In the genomic region with DNA sequence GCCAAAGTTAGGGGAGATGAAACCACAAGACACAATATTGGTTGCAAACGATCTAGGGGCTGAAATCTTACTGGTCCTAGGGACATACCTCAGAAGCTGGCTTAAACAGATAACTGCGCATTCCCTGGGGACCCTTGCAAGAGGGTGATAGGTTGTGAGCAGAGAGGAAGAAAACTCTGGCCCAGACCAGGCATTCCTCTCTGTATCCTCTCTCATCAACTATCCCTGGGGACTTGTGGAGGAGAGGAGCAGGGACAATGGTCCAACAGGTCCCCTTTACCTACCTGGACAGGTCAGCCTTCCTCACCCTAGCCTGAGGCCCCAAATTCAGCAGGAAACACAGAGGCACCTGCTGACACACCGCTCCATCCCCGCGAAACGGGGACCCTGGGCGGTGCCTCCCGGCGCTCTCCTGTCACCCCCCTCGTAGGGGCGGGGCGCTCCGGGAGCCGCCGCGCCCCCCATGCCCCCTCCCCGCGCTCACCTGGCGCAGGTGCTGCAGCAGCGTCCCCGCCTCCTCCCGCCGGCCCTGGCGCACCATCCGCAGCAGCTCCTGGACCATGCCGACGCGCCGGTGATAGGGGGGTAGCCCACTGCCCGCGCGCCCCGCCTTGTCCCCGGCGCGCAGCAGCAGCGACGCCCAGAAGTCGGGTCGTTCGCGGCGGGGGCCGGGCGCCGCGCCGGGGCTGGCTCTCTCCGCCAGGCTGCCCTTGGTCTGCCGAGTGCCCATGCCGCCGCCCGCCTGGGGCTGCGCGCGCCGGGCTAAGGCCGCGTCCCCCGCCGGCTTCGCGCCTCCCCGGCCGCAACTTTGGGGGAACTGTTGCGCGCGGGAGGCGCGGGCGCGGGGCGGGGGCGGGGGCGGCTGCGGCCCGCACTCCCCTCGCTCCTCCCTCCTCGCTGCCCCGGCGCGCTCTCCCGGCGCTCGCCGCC, we compare ENCODE assay signal across 8 mouse cellular contexts. TPM values are rescaled to one million over a fixed set of nuclear protein-coding genes. Genes with fewer than 3 reads are reported as not detected.
A peak's percentile ranks its signal among the peaks of the same experiment; 100 is the strongest.
DNase-seq lines count a peak whose midpoint lies in the region; ATAC-seq and TF ChIP-seq lines count a peak whose summit lies in the region.

A gene (minus strand): TSS at position 863 of the 930 bp plus-strand sequence.

- H3K36me3 ChIP-seq in megakaryocyte, embryonic 14.5 days (replicated peaks; ENCODE audit: low read length) = peaks cover 25% of the 10 kb centered on the region
- H3K36me3 ChIP-seq in forebrain, embryonic 13.5 days (ENCODE audit: poor library complexity, severe bottlenecking) = no peaks in the 10 kb centered on the region
- H3K36me3 ChIP-seq in liver, embryonic 14.5 days (replicated peaks; ENCODE audit: control insufficient read depth, insufficient read depth, low read depth) = no peaks in the 10 kb centered on the region

- TF ChIP-seq EP300 in liver, embryonic 14.5 days (IDR thresholded peaks at IDR 0.05; ENCODE audit: low read depth) = no peak

- H3K27ac ChIP-seq in bone marrow, adult 2 months (ENCODE audit: control insufficient read depth, insufficient read depth, low read depth, low read length, poor library complexity) = peak within 1 kb of the TSS; percentile 44; the same call in 1 of the 2 replicates
- H3K27ac ChIP-seq in forebrain, embryonic 13.5 days = peak within 1 kb of the TSS; percentile 65
- no peak within 1 kb of the TSS; the same call in 1 of the 2 replicates for H3K27ac ChIP-seq in liver, embryonic 14.5 days
- peak within 1 kb of the TSS; percentile 71 for H3K27ac ChIP-seq in olfactory bulb, adult 2 months (ENCODE audit: insufficient read depth, low read depth, low read length)

- H3K9ac ChIP-seq in forebrain, embryonic 13.5 days = peak within 1 kb of the TSS; percentile 85
- peak within 1 kb of the TSS; percentile 64 for H3K9ac ChIP-seq in liver, embryonic 14.5 days (replicated peaks)

- H3K4me2 ChIP-seq in forebrain, embryonic 13.5 days = peak within 1 kb of the TSS; percentile 96
- H3K4me2 ChIP-seq in liver, embryonic 14.5 days (ENCODE audit: low read depth) = peak within 1 kb of the TSS; percentile 74

- no peak for TF ChIP-seq POLR2A in bone marrow, adult 2 months (IDR thresholded peaks at IDR 0.05; ENCODE audit: borderline replicate concordance, control insufficient read depth, low read depth, low read length)
- no peak for TF ChIP-seq POLR2A in olfactory bulb, adult 2 months (IDR thresholded peaks at IDR 0.05; ENCODE audit: insufficient read depth, low read depth, low read length)

- no peak for ATAC-seq in megakaryocyte, adult 5-6 weeks (ENCODE audit: poor library complexity, severe bottlenecking)
- peak; percentile 62 for ATAC-seq in forebrain, embryonic 13.5 days
- ATAC-seq in liver, embryonic 14.5 days (ENCODE audit: insufficient read depth) = peak; percentile 57; the same call in 1 of the 2 replicates

- no peaks in the 10 kb centered on the region for H3K9me3 ChIP-seq in megakaryocyte, embryonic 14.5 days
- no peaks in the 10 kb centered on the region for H3K9me3 ChIP-seq in forebrain, embryonic 13.5 days (replicated peaks)
- no peaks in the 10 kb centered on the region for H3K9me3 ChIP-seq in liver, embryonic 14.5 days (ENCODE audit: control insufficient read depth, low read length)

- H3K4me1 ChIP-seq in megakaryocyte, embryonic 14.5 days = peaks cover 81% of the 10 kb centered on the region
- H3K4me1 ChIP-seq in bone marrow, adult 2 months (ENCODE audit: control insufficient read depth, insufficient read depth, low read length) = peaks cover 5% of the 10 kb centered on the region; the same call in 1 of the 2 replicates
- H3K4me1 ChIP-seq in forebrain, embryonic 13.5 days = peaks cover 67% of the 10 kb centered on the region
- H3K4me1 ChIP-seq in liver, embryonic 14.5 days (replicated peaks; ENCODE audit: control insufficient read depth in 2 of 2, insufficient read depth in 2 of 2, low read length in 1 of 2) = peaks cover 3 to 27% of the 10 kb centered on the region in 2 experiments
- H3K4me1 ChIP-seq in olfactory bulb, adult 2 months (ENCODE audit: control insufficient read depth, insufficient read depth, low read length) = peaks cover 35% of the 10 kb centered on the region

- TF ChIP-seq CTCF in bone marrow, adult 2 months (IDR thresholded peaks at IDR 0.05; ENCODE audit: control insufficient read depth, insufficient read depth, low read length) = no peak
- TF ChIP-seq CTCF in liver, embryonic 14.5 days (IDR thresholded peaks at IDR 0.05; ENCODE audit: low read depth) = no peak
- TF ChIP-seq CTCF in olfactory bulb, adult 2 months (IDR thresholded peaks at IDR 0.05; ENCODE audit: insufficient read depth, low read depth, low read length) = no peak

- no peaks in the 10 kb centered on the region for H3K27me3 ChIP-seq in megakaryocyte, embryonic 14.5 days (replicated peaks)
- H3K27me3 ChIP-seq in forebrain, embryonic 13.5 days = no peaks in the 10 kb centered on the region
- peaks cover 2% of the 10 kb centered on the region; the same call in 1 of the 2 replicates for H3K27me3 ChIP-seq in liver, embryonic 14.5 days (ENCODE audit: control insufficient read depth, insufficient read depth, low read length)

- H3K4me3 ChIP-seq in megakaryocyte, embryonic 14.5 days (replicated peaks) = peak within 1 kb of the TSS; percentile 96
- peak within 1 kb of the TSS; percentile 79 for H3K4me3 ChIP-seq in bone marrow, adult 2 months (replicated peaks; ENCODE audit: control insufficient read depth, low read depth, low read length)
- peak within 1 kb of the TSS; percentile 72 for H3K4me3 ChIP-seq in forebrain, embryonic 13.5 days
- peak within 1 kb of the TSS; percentile 59 to 81 for H3K4me3 ChIP-seq in liver, embryonic 14.5 days (ENCODE audit: insufficient read depth in 1 of 2, low read depth in 2 of 2, low read length in 2 of 2)
- peak within 1 kb of the TSS; percentile 64 for H3K4me3 ChIP-seq in olfactory bulb, adult 2 months (ENCODE audit: insufficient read depth, low read depth, low read length)

- WGBS in bone marrow, adult 2 months = 1% methylated on average over 69 of the region's 86 CpGs
- WGBS in forebrain, embryonic 13.5 days = 3% methylated on average over 42 of the region's 86 CpGs
- under 1% methylated on average over 70 of the region's 86 CpGs for WGBS in liver, embryonic 14.5 days (ENCODE audit: insufficient replicate concordance)
- WGBS in olfactory bulb, adult 2 months = 2% methylated on average over 83 of the region's 86 CpGs

- peak; percentile 34 for DNase-seq in kidney, adult 11 months
- no peak for DNase-seq in liver, embryonic 14.5 days (ENCODE audit: low read depth in 3 of 3, low spot score in 3 of 3)
- DNase-seq in ovary, postnatal 36 days (ENCODE audit: low spot score) = no peak

RNA-seq across cellular contexts. Expression of the gene that starts here (rescaled TPM):
- 4.6 and 8.6 TPM in 2 replicates for polyA plus RNA-seq in megakaryocyte, embryonic 14.5 days (2012; ENCODE audit: insufficient read depth, low replicate concordance)
- total RNA-seq in megakaryocyte, adult 5-6 weeks (2015) = 5.7 TPM in 2 replicates
- total RNA-seq in megakaryocyte, adult 5-6 weeks (2017) = 3.6 and 5.7 TPM in 2 replicates
- 0.49 and 2.5 TPM in 2 replicates for polyA plus RNA-seq in bone marrow, adult 2 months (2011; ENCODE audit: insufficient read depth, insufficient read length, low replicate concordance, missing spikeins)
- 8.0 and 9.4 TPM in 2 replicates for polyA plus RNA-seq in forebrain, embryonic 13.5 days (2015; fragmentation: Nextera tagmentation; extraction: Ambion mirVana)
- 0.93 and 1.1 TPM in 2 replicates for polyA plus RNA-seq in liver, embryonic 14.5 days (2012; rRNA removed)
- 0.99 and 1.3 TPM in 2 replicates for polyA plus RNA-seq in liver, embryonic 14.5 days (2014; fragmentation: Nextera tagmentation; extraction: Ambion mirVana)
- polyA plus RNA-seq in olfactory bulb, adult 2 months (2012; ENCODE audit: insufficient read depth, insufficient read length, low replicate concordance, missing spikeins) = not detected in 2 replicates
